Mouse (Mus musculus) embryo, embryonic 10.5 days (tissue): ENCODE measurements at regions not wholly inside any gene's neighbourhood (a gene's known extent, or its start where the extent isn't known, plus 50 kb on each side); places are given as distances from the start of the nearest gene placed in this dataset.

Experiments used
- DNase-seq: peaks from one replicate; pipeline ENCODE4 v3.0.0-alpha.2; 2015; ENCODE audit warnings: low spot score

DNA sequence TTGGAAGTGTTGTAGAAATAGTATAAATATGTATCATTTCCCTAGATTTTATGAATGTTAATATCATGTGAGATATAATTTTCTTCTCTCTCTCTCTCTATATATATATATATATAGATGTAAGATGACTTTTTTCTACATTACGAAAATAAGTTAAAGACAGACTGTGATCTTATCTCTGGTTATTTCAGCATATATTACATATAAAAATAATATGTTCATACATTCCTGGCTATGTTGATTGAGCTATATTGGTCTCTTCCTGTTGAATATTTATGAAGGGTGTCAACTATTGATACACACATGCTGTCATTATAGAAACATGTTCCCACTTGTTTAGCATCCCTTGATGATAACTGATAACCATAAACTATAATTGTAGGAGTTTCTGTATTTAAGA is 793.2 kb upstream of the Fat3 start:
- no peak for DNase-seq

GRCm38 (mm10) chr9:17288790-17289596 is 787.9 kb upstream of the Fat3 start:
- DNase-seq, result peak; percentile 31

DNA sequence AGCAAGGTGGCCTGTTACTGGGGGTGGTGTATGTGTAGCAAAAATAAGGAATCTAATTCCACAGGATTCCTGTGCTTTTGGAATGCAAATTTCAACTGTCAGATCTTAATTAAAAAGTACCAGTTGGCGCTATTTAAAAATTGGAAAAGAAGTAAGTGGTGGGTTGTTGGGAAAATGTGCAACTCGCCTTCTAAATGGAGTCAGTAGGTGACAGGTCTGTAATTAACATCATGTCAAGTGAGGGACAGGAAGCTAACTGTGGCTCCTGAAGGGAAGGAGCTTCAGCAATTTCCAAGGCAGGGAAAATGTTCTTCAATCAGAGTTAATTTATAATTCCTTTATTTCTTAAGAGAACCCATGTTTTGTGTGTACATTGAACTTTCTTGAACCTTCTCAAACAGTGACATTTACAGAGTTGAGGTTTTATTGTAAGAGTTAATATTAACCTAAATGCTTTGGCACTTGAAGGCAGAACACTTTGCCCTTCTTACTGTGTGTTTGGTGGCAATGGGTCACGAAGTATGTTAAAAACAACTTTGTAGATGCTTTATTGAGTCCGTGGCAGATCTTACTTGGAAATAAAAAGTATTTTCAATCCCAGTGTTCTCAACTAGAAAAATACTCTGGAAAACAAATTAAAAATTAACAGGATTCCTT is 778.4 kb upstream of the Fat3 start:
- no peak for DNase-seq

- no peak for DNase-seq
Observed at GRCm38 (mm10) chr9:17272616-17273015, 771.5 kb upstream of the Fat3 start.

GRCm38 (mm10) chr9:17269624-17270023 is 768.5 kb upstream of the Fat3 start:
- DNase-seq, result peak; percentile 26

DNA sequence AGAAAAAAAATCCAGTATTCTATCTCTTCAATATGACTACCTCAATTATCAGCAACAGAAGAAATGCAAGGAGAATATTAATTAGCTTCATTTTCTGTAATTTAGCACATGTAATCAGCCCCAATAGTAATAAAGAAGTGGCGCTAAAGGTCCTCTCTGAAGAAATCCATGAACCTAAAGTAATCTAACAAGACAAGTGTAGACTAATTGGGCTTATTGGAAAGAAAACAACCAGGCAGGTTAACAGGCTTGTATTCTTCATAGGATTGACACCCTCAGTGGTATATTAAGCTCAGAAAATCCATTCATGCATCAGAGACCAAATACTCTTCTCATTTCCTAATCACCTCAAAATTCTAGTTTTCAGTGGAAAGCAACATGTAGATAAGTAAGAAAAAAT is 756.1 kb upstream of the Fat3 start:
- DNase-seq, result no peak

- no peak for DNase-seq
Observed at GRCm38 (mm10) chr9:17227091-17227481, 726.0 kb upstream of the Fat3 start.

- no peak for DNase-seq
Observed at GRCm38 (mm10) chr9:17226475-17227090, 725.5 kb upstream of the Fat3 start.

DNA sequence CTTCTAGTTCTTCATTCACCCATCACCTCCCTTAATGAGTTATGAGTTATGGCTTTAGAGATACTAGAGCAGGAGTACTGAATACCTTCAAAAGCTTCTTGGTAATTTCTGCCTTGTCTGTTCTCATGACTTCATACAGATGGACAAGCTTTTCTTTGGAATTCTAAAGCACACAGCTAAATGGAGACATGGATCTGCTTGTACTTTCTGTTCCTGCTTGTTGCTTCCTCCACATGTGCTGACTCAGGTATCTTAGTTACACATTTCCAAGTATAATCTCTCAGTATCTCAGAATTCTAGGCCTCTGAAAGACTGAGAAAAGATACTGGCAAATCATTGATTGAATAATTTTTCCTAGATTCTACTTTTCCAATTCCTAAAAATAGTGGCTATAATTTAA is 694.3 kb upstream of the Fat3 start:
- DNase-seq, result no peak

DNA sequence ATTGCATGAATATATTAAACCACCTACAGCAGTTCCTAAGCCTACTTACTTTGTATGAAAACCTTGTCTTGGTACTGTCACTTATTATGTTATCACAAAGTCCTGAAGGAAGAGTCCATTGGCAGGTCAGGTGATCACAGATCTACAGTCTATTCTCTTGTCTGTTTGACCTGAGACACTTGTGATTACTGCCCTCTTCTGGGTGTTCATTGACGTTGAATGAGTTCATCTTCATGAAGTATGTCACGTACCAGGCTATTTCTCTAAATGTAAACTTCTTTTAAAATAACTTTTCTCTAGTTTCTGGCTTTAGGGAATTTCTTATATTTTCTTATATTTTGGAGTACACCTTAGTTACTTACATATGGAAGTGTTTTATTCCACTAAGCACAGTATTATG is 688.5 kb upstream of the Fat3 start:
- peak; percentile 19 for DNase-seq

DNA sequence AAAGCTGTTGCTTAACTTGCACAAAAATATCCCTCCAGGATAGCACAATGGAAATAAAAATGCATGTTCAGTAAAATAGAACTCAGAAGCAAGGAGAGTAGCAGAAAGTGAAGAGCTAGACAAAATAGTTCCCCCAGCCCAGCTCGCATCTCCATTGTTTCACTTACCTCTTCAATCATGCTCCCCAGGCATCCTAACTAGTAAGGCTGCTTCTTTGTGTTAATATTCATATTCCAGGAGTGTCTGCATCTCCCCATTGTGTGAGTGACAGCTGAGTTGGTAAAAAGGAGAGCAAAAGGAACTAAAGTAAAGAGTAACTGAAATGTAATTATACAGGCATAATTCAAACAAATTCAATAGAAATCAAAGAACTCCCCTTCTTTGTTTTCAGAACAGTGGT is 667.1 kb upstream of the Fat3 start:
- no peak for DNase-seq

DNA sequence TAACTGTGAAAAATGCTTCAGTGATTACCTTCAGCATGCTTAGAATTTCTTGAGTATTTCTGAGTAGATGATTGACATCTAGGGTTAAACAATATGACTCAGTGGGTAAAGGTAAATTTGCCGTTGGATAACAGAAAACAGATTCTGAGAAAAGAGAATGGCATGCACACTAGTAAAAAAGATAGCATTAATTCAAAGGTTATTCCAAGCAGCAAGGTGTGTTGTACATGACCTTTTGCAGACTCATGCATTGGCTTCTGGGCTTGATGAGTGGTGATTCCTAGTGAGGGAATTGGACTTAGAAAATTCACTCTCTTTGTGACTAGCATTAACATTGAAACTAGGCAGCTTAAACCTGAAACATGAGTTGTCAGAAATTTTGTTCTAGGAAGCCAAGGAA is 665.2 kb upstream of the Fat3 start:
- no peak for DNase-seq

- DNase-seq, result peak; percentile 14
Observed at GRCm38 (mm10) chr9:17158481-17159366, 657.6 kb upstream of the Fat3 start.

DNA sequence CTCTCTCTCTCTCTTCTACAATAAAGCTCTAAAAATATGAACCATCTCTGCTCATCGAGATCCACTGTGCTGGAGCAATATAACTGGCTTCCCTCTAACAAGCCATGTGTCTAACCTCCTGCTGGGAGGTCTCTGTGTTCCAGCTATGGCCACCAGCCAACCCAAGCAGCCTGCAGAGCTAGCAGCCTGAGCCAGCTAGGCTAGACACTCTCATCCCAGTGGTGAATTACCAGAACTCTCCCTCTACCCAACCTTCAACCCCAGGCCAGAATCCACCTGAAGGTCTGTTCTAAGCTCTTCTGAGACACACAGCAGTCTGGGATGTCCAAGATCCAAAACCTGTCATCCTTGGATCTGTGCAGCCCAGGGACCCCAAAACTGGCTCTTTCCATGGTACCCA is 651.3 kb upstream of the Fat3 start:
- no peak for DNase-seq

GRCm38 (mm10) chr9:17149424-17149823 is 648.3 kb upstream of the Fat3 start:
- DNase-seq, result no peak
